Mouse (Mus musculus) megakaryocyte-erythroid progenitor cell, adult 5-6 weeks (primary cell): ENCODE measurements around the gene Tbc1d1. TPM values are rescaled to one million over a fixed set of nuclear protein-coding genes. Genes with fewer than 3 reads are reported as not detected.

Source experiments
- ATAC-seq: replicated peaks from 2 replicates; pipeline ENCODE4 v1.8.0; 2016; ENCODE audit warnings: mild to moderate bottlenecking, inconsistent platforms; ENCODE audit not compliant: severe bottlenecking, poor library complexity, low FRiP score, low TSS enrichment
- total RNA-seq, 2 experiments: library from RNA; stranded (forward) in 1 of 2; stranded (reverse) in 1 of 2; fragments of 200-1000, 215-1000 nt in 1 of 2; fragments of >200 nt in 1 of 2; fragmentation: Nextera tagmentation in 1 of 2; gene quantifications; 2 replicates each; pipeline ENCODE4 v1.2.3; 2014 to 2017

Gene Tbc1d1
- total RNA-seq, 2 experiments from 2014 or later: 6.7 to 15.9 TPM

GRCm38 (mm10) chr5:64265145-64265544, 109.0 kb downstream of the Tbc1d1 start:
- ATAC-seq: 0 out of 2 replicates have a peak, but pooled peaks have one; percentile 61

- no peak for ATAC-seq
These were observed 109.8 kb downstream of the Tbc1d1 start for GRCm38 (mm10) chr5:64265906-64266305.

GRCm38 (mm10) chr5:64266534-64266933, 110.4 kb downstream of the Tbc1d1 start:
- ATAC-seq: no peak

- ATAC-seq: no peak
These were observed 111.2 kb downstream of the Tbc1d1 start for GRCm38 (mm10) chr5:64267279-64267678.

- ATAC-seq: no peak
These were observed 113.6 kb downstream of the Tbc1d1 start for GRCm38 (mm10) chr5:64269669-64270068.

GRCm38 (mm10) chr5:64273517-64273916, 117.4 kb downstream of the Tbc1d1 start:
- ATAC-seq: no peak

GRCm38 (mm10) chr5:64274296-64274695, 118.2 kb downstream of the Tbc1d1 start:
- no peak for ATAC-seq

- ATAC-seq: peak; percentile 89
These were observed 118.8 kb downstream of the Tbc1d1 start for GRCm38 (mm10) chr5:64274738-64275451.

GRCm38 (mm10) chr5:64277646-64278191, 121.6 kb downstream of the Tbc1d1 start:
- ATAC-seq: no peak

GRCm38 (mm10) chr5:64279668-64280067, 123.6 kb downstream of the Tbc1d1 start:
- no peak for ATAC-seq

GRCm38 (mm10) chr5:64280191-64280590, 124.1 kb downstream of the Tbc1d1 start:
- no peak for ATAC-seq

GRCm38 (mm10) chr5:64280613-64281012, 124.5 kb downstream of the Tbc1d1 start:
- ATAC-seq: no peak

- no peak for ATAC-seq
These were observed 125.6 kb downstream of the Tbc1d1 start for GRCm38 (mm10) chr5:64281674-64282073.

- no peak for ATAC-seq
These were observed 126.5 kb downstream of the Tbc1d1 start for GRCm38 (mm10) chr5:64282594-64282993.

- no peak for ATAC-seq
These were observed 129.2 kb downstream of the Tbc1d1 start for GRCm38 (mm10) chr5:64285289-64285688.

GRCm38 (mm10) chr5:64285851-64286250, 129.7 kb downstream of the Tbc1d1 start:
- no peak for ATAC-seq

- no peak for ATAC-seq
These were observed 131.2 kb downstream of the Tbc1d1 start for GRCm38 (mm10) chr5:64287287-64287686.

- ATAC-seq: no peak
These were observed 132.2 kb downstream of the Tbc1d1 start for GRCm38 (mm10) chr5:64288031-64288928.

- ATAC-seq: peak; percentile 83
These were observed 133.3 kb downstream of the Tbc1d1 start for GRCm38 (mm10) chr5:64289202-64290060.

GRCm38 (mm10) chr5:64290061-64290345, 133.9 kb downstream of the Tbc1d1 start:
- no peak for ATAC-seq
